Mouse (Mus musculus) liver, embryonic 18 days (tissue): ENCODE data around the gene Ott. TPM values are rescaled to one million over a fixed set of nuclear protein-coding genes. Genes with fewer than 3 reads are reported as not detected.

Experiments used
- polyA plus RNA-seq: library from polyadenylated mRNA; depleted of rRNA; stranded (reverse); fragments of >200 nt; gene quantifications from 2 replicates; pipeline ENCODE4 v1.2.3, GENCODE M21; 2012; rRNA removed

Gene Ott
- not detected in 2 replicates for polyA plus RNA-seq

GRCm38 (mm10) chrX:149073982-149074381 is at the start of gene Ott:
TSS of gene Ott (plus strand) at chrX:149074282.

Other genes with a start within 250 kb of the Ott start
- gene Luzp4, start 216.6 kb upstream of the Ott start, polyA plus RNA-seq, result not detected in 2 replicates
- gene Gm15093, start 198.1 kb downstream of the Ott start, polyA plus RNA-seq, result not detected in 2 replicates